Mouse (Mus musculus): Measurements from ENCODE around the gene Apba1. TPM values are rescaled to one million over a fixed set of nuclear protein-coding genes. Genes with fewer than 3 reads are reported as not detected.
A peak's percentile ranks its signal among the peaks of the same experiment; 100 is the strongest.

Apba1 gene
- polyA plus RNA-seq, 1 experiment from 2014 or later: 1.3 TPM

GRCm38 (mm10) chr19:23966376-23966775 is 207.7 kb downstream of the Apba1 start:
- Histone ChIP-seq H3K27me3 (ENCODE audit: insufficient read depth, low read length) (no peaks in the 10 kb centered on the region), H3K9me3 (replicated peaks; ENCODE audit: low read length) (no peaks in the 10 kb centered on the region), H3K9ac (ENCODE audit: low read depth, low read length) (no peak overlapping the region), H3K4me2 (ENCODE audit: low read length) (no peak overlapping the region), H3K36me3 (ENCODE audit: insufficient read depth, low read length) (no peaks in the 10 kb centered on the region), H3K4me3 (replicated peaks; ENCODE audit: low read depth, low read length) (no peak overlapping the region), H3K4me1 (replicated peaks; ENCODE audit: insufficient read depth, low read length) (0 out of 2 replicates have a peak, but pooled peaks cover under 1% of the 10 kb centered on the region), H3K27ac (no peak overlapping the region)
- WGBS: 92% methylated on average over 9 of the region's 9 CpGs
- ATAC-seq (replicated peaks; ENCODE audit: low FRiP score, low read depth) (no peak), DNase-seq (ENCODE audit: low spot score) (no peak)
- TF ChIP-seq CTCF (IDR thresholded peaks at IDR 0.05; ENCODE audit: low read depth): no peak

DNA sequence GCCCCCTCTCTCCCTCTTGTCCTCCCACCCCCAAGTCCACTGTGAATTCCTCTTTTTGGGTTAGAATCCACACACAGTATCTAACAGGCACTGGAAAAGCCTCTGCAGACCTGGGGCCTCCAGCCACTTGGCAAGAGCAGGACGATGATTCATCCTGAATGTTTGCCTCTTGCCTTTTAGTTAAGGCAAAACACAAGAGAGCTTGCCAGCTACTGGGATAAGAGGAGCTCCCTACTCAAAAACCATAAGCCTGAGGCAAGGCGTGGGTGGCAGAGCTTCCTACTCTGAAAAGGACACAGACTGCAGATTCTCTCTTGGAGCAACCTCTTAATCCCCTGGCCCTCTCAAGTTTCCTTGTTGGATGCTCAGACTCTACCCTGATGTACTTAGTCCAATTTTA is 208.5 kb downstream of the Apba1 start:
- WGBS: 49% methylated on average over 2 of the region's 2 CpGs
- no peak overlapping the region for H3K9ac ChIP-seq (ENCODE audit: low read depth, low read length)
- no peak for TF ChIP-seq CTCF (IDR thresholded peaks at IDR 0.05; ENCODE audit: low read depth)
- H3K4me1 ChIP-seq (replicated peaks; ENCODE audit: insufficient read depth, low read length): no peaks in the 10 kb centered on the region
- DNase-seq (ENCODE audit: low spot score) (no peak), ATAC-seq (replicated peaks; ENCODE audit: low FRiP score, low read depth) (no peak)
- no peak overlapping the region for H3K27ac ChIP-seq
- no peaks in the 10 kb centered on the region for H3K9me3 ChIP-seq (replicated peaks; ENCODE audit: low read length)
- no peaks in the 10 kb centered on the region for H3K36me3 ChIP-seq (ENCODE audit: insufficient read depth, low read length)
- no peak overlapping the region for H3K4me2 ChIP-seq (ENCODE audit: low read length)
- no peaks in the 10 kb centered on the region for H3K27me3 ChIP-seq (ENCODE audit: insufficient read depth, low read length)
- H3K4me3 ChIP-seq (replicated peaks; ENCODE audit: low read depth, low read length): no peak overlapping the region

GRCm38 (mm10) chr19:23968125-23968861 is 209.6 kb downstream of the Apba1 start:
- DNase-seq (ENCODE audit: low spot score) (no peak), ATAC-seq (replicated peaks; ENCODE audit: low FRiP score, low read depth) (no peak)
- no peak overlapping the region for H3K4me3 ChIP-seq (replicated peaks; ENCODE audit: low read depth, low read length)
- WGBS: 62% methylated on average over 5 of the region's 5 CpGs
- no peak overlapping the region for H3K27ac ChIP-seq
- 0 out of 2 replicates have a peak, but pooled peaks cover 5% of the 10 kb centered on the region for H3K4me1 ChIP-seq (replicated peaks; ENCODE audit: insufficient read depth, low read length)
- no peak overlapping the region for H3K4me2 ChIP-seq (ENCODE audit: low read length)
- no peak for TF ChIP-seq CTCF (IDR thresholded peaks at IDR 0.05; ENCODE audit: low read depth)
- H3K9ac ChIP-seq (ENCODE audit: low read depth, low read length): no peak overlapping the region
- H3K27me3 ChIP-seq (ENCODE audit: insufficient read depth, low read length): no peaks in the 10 kb centered on the region
- no peaks in the 10 kb centered on the region for H3K36me3 ChIP-seq (ENCODE audit: insufficient read depth, low read length)
- no peaks in the 10 kb centered on the region for H3K9me3 ChIP-seq (replicated peaks; ENCODE audit: low read length)

GRCm38 (mm10) chr19:23968862-23969225 is 210.2 kb downstream of the Apba1 start:
- no peaks in the 10 kb centered on the region for H3K27me3 ChIP-seq (ENCODE audit: insufficient read depth, low read length)
- no peak for TF ChIP-seq CTCF (IDR thresholded peaks at IDR 0.05; ENCODE audit: low read depth)
- no peak for ATAC-seq (replicated peaks; ENCODE audit: low FRiP score, low read depth)
- no peak for DNase-seq (ENCODE audit: low spot score)
- H3K4me3 ChIP-seq (replicated peaks; ENCODE audit: low read depth, low read length): no peak overlapping the region
- no peak overlapping the region for H3K4me2 ChIP-seq (ENCODE audit: low read length)
- H3K9ac ChIP-seq (ENCODE audit: low read depth, low read length): no peak overlapping the region
- H3K27ac ChIP-seq: no peak overlapping the region
- 0 out of 2 replicates have a peak, but pooled peaks cover 6% of the 10 kb centered on the region for H3K4me1 ChIP-seq (replicated peaks; ENCODE audit: insufficient read depth, low read length)
- no peaks in the 10 kb centered on the region for H3K9me3 ChIP-seq (replicated peaks; ENCODE audit: low read length)
- 68% methylated on average over 2 of the region's 2 CpGs for WGBS
- H3K36me3 ChIP-seq (ENCODE audit: insufficient read depth, low read length): no peaks in the 10 kb centered on the region

DNA sequence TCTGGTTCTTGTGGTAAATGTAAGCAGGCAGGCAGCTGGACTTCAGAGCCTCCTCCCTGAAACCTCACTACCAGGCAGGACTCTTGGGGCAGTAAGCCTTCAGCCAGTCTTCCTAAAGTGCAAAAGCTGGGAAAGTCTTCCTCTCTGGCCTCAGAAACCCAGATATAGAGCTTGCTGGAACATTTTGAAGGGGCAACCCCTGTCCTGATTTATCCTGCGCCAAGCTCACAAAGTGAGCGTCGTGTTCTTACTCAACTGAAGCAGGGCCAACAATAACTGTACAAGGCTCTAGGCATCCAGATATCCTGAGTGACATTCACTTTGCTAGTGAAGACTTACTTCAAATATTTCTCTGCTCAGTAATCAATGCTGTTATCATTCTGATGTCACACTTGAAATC is 211.7 kb downstream of the Apba1 start:
- Histone ChIP-seq H3K9me3 (replicated peaks; ENCODE audit: low read length) (no peaks in the 10 kb centered on the region), H3K36me3 (ENCODE audit: insufficient read depth, low read length) (no peaks in the 10 kb centered on the region), H3K27me3 (ENCODE audit: insufficient read depth, low read length) (no peaks in the 10 kb centered on the region), H3K9ac (ENCODE audit: low read depth, low read length) (no peak overlapping the region), H3K4me3 (replicated peaks; ENCODE audit: low read depth, low read length) (no peak overlapping the region), H3K4me1 (replicated peaks; ENCODE audit: insufficient read depth, low read length) (0 out of 2 replicates have a peak, but pooled peaks cover 6% of the 10 kb centered on the region), H3K4me2 (ENCODE audit: low read length) (no peak overlapping the region), H3K27ac (no peak overlapping the region)
- ATAC-seq (replicated peaks; ENCODE audit: low FRiP score, low read depth) (no peak), DNase-seq (ENCODE audit: low spot score) (no peak)
- no peak for TF ChIP-seq CTCF (IDR thresholded peaks at IDR 0.05; ENCODE audit: low read depth)
- 89% methylated on average over 3 of the region's 3 CpGs for WGBS

- H3K4me3 ChIP-seq (replicated peaks; ENCODE audit: low read depth, low read length): no peak overlapping the region
- no peak overlapping the region for H3K9ac ChIP-seq (ENCODE audit: low read depth, low read length)
- no peak overlapping the region for H3K4me2 ChIP-seq (ENCODE audit: low read length)
- H3K36me3 ChIP-seq (ENCODE audit: insufficient read depth, low read length): no peaks in the 10 kb centered on the region
- no peak overlapping the region for H3K27ac ChIP-seq
- TF ChIP-seq CTCF (IDR thresholded peaks at IDR 0.05; ENCODE audit: low read depth): no peak
- no peaks in the 10 kb centered on the region for H3K27me3 ChIP-seq (ENCODE audit: insufficient read depth, low read length)
- 0 out of 2 replicates have a peak, but pooled peaks cover 6% of the 10 kb centered on the region for H3K4me1 ChIP-seq (replicated peaks; ENCODE audit: insufficient read depth, low read length)
- ATAC-seq (replicated peaks; ENCODE audit: low FRiP score, low read depth) (peak; percentile 42; the same call in 1 of the 2 replicates), DNase-seq (ENCODE audit: low spot score) (no peak)
- 85% methylated on average over 7 of the region's 7 CpGs for WGBS
- no peaks in the 10 kb centered on the region for H3K9me3 ChIP-seq (replicated peaks; ENCODE audit: low read length)
Observed at GRCm38 (mm10) chr19:23971391-23971790, 212.7 kb downstream of the Apba1 start.
